Mouse (Mus musculus) heart, adult 10 weeks (tissue): ENCODE data around the gene Rapgefl1. TPM values are rescaled to one million over a fixed set of nuclear protein-coding genes. Genes with fewer than 3 reads are reported as not detected.

Experiments used
- polyA plus RNA-seq: library from polyadenylated mRNA; stranded (reverse); fragments of 350-450 nt; fragmentation: Illumina TruSeq; extraction: RNeasy Lipid Tissue Mini Kit (QIAGEN cat#74804); gene quantifications from one replicate; pipeline ENCODE4 v1.2.3, GENCODE M21; 2014; ENCODE audit warnings: low read depth, low replicate concordance

The Rapgefl1 gene
- polyA plus RNA-seq = 2.1 TPM

GRCm38 (mm10) chr11:98836651-98837141 lies at the start of gene Rapgefl1:
Gene Rapgefl1, plus strand, starts transcription at chr11:98836785.

DNA sequence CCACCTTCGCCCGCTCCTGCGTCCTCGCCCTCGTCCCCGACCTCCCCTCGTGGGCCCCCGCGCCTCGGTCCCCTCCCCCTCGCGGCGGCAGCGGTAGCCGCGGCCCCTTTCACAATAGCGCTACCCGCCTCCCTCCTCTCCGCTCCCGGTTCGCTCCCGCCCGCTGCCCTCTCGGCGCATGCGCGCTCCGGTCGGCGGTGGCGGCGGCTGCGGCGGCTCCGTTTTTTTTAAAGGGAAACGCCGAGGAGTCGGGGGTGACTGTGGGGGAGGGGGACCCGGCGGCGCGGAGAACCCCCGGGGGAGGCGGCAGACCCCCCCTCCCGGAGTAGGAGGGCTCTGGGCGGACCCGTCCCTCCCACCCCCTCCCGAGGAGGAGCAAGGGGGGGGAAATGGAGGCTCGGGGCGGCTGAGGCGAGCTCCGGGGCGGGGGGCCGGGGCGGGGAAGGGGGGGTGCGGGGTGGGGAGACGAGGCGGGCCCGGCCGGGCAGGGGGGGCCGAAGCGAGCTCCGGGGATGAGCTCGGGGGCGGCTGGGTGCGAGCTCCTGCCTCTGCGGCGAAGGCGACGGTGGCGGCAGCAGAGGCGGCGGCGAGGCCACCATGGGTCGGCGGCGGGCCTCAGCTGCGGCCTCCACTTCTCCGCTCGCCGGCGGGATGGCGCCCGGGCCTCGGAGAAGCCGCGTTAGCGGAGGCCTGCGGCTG lies 41.4 kb upstream of the Rapgefl1 start, which contains the start of gene Msl1:
Msl1 (plus strand) TSS at position 502 of the 699 bp plus-strand sequence.

DNA sequence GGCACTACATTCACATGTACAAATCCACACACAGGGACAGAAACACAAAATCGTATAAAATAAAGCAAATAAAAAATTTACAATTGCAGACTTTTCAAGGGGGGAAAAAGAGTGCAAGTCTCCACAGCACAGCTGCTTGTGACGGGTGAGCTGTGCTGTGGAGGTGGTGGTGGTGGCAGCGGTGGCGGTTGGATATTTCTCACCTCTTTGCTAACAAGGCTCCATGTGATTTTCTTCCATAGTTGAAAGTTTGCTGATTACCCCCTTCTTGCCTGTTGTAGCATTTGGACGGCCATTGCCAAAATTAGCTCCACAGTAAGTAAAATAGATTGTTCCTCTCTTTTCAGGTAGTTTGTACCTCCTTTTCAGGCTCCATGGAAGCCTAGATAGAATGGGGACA lies 32.0 kb upstream of the Rapgefl1 start, which contains the start of gene Casc3:
Casc3 (plus strand) TSS at position 301 of the 400 bp plus-strand sequence.

GRCm38 (mm10) chr11:98863028-98863750 lies 26.6 kb downstream of the Rapgefl1 start, which contains the start of gene Wipf2:
Gene Wipf2, plus strand, starts transcription at chr11:98863638.

Other genes with a start within 250 kb of the Rapgefl1 start
- 55.4 TPM for gene Ormdl3, start 249.4 kb upstream of the Rapgefl1 start, polyA plus RNA-seq
- gene Lrrc3c, start 238.5 kb upstream of the Rapgefl1 start, polyA plus RNA-seq = not detected
- gene Gm12355, start 211.1 kb upstream of the Rapgefl1 start, polyA plus RNA-seq = not detected
- gene Gsdma3, start 210.4 kb upstream of the Rapgefl1 start, polyA plus RNA-seq = not detected
- gene Gsdma2, start 190.0 kb upstream of the Rapgefl1 start, polyA plus RNA-seq = not detected
- gene Gsdma, start 172.4 kb upstream of the Rapgefl1 start, polyA plus RNA-seq = not detected
- 106 TPM for gene Psmd3, start 154.2 kb upstream of the Rapgefl1 start, polyA plus RNA-seq
- not detected for gene Csf3, start 135.5 kb upstream of the Rapgefl1 start, polyA plus RNA-seq
- 37.3 TPM for gene Med24, start 107.3 kb upstream of the Rapgefl1 start, polyA plus RNA-seq
- gene Thra, start 96.1 kb upstream of the Rapgefl1 start, polyA plus RNA-seq = 99.6 TPM
- 43.3 TPM for gene Nr1d1, start 61.5 kb upstream of the Rapgefl1 start, polyA plus RNA-seq
- 72.5 TPM for gene Msl1, start 41.3 kb upstream of the Rapgefl1 start, polyA plus RNA-seq
- 20.0 TPM for gene Casc3, start 31.9 kb upstream of the Rapgefl1 start, polyA plus RNA-seq
- gene Wipf2, start 26.9 kb downstream of the Rapgefl1 start, polyA plus RNA-seq = 5.2 TPM
- gene Cdc6, start 71.0 kb downstream of the Rapgefl1 start, polyA plus RNA-seq = 0.29 TPM
- gene Rara, start 91.0 kb downstream of the Rapgefl1 start, polyA plus RNA-seq = 8.3 TPM
- not detected for gene Gjd3, start 146.2 kb downstream of the Rapgefl1 start, polyA plus RNA-seq
- gene Top2a, start 187.4 kb downstream of the Rapgefl1 start, polyA plus RNA-seq = 0.60 TPM
- gene Igfbp4, start 204.5 kb downstream of the Rapgefl1 start, polyA plus RNA-seq = 96.6 TPM